Mouse (Mus musculus) brain, embryonic 14.5 days (tissue): ENCODE data around the gene Kank2.

Source experiments
- CTCF ChIP-seq: fragments of 200-500 bp; IDR thresholded peaks from 2 replicates; pipeline ENCODE4 v1.5.1; 2012; ENCODE audit warnings: inconsistent platforms, mild to moderate bottlenecking, moderate library complexity, borderline replicate concordance; ENCODE audit not compliant: insufficient read depth, insufficient read length; ENCODE audit errors: extremely low read depth
- POLR2A ChIP-seq: fragments of 200-500 bp; IDR thresholded peaks from 2 replicates; pipeline ENCODE4 v1.6.1; 2012; ENCODE audit warnings: mild to moderate bottlenecking, inconsistent platforms, borderline replicate concordance; ENCODE audit not compliant: poor library complexity, insufficient read depth, insufficient read length, severe bottlenecking; ENCODE audit errors: extremely low read depth

DNA sequence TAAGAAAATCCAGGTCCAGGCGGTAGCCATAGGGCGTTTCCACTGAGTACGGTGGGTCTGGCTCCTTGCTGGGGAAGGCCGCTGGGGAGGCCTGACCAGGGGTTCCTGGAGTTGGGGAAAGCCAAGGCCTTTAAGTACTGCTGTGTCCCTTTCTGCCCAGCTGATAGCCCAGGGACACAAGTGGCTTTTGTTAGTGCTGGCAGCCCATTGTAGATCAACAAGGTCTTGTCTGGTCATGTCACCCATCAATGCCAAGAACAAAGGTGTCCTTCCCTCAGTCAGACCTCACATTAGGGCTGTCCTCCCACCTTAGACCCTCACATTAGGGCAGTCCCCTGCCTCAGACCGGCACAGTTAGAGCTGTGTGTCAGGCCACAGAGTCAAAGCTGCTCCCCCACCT, 3.0 kb downstream of the Kank2 start:
- no peak for TF ChIP-seq CTCF
- TF ChIP-seq POLR2A, result no peak
